In genomic region chr8:48177406-48177805, GRCm38 (mm10) we compare ENCODE assay signal across 20 mouse cellular contexts.
DNase-seq lines count a peak whose midpoint lies in the region; ATAC-seq and TF ChIP-seq lines count a peak whose summit lies in the region.
"Had no signal": no experiment of that assay in that cellular context is flagged by ENCODE, and none has a peak within 500 bp of the region (broad histone marks: within the 10 kb centered on the region; RNA-seq: fewer than 3 reads in every experiment).

No protein-coding gene starts in this region.

- no peak overlapping the region for H3K4me3 ChIP-seq in forebrain, embryonic 15.5 days
- H3K4me3 ChIP-seq in forebrain, embryonic 12.5 days (replicated peaks), result no peak overlapping the region
- H3K4me3 ChIP-seq in midbrain, postnatal 0 days (ENCODE audit: low read depth, low read length), result no peak overlapping the region
- H3K4me3 ChIP-seq in midbrain, embryonic 14.5 days (replicated peaks; ENCODE audit: low read depth, low read length), result no peak overlapping the region
- H3K4me3 ChIP-seq: embryonic facial prominence, embryonic 13.5 days; forebrain, embryonic 13.5 days; heart, embryonic 12.5 days; hindbrain, embryonic 10.5 days; hindbrain, embryonic 15.5 days had no signal

- no peak for TF ChIP-seq CTCF in midbrain, postnatal 0 days (IDR thresholded peaks at IDR 0.05)

- no peak overlapping the region for H3K4me2 ChIP-seq in forebrain, embryonic 15.5 days (replicated peaks)
- no peak overlapping the region for H3K4me2 ChIP-seq in forebrain, embryonic 12.5 days
- no peak overlapping the region for H3K4me2 ChIP-seq in midbrain, postnatal 0 days (ENCODE audit: low read depth, low read length, poor library complexity, severe bottlenecking)
- H3K4me2 ChIP-seq in midbrain, embryonic 14.5 days (ENCODE audit: low read length), result no peak overlapping the region
- H3K4me2 ChIP-seq: embryonic facial prominence, embryonic 13.5 days; forebrain, embryonic 13.5 days; heart, embryonic 12.5 days; hindbrain, embryonic 15.5 days had no signal

- H3K9me3 ChIP-seq in forebrain, embryonic 15.5 days, result no peaks in the 10 kb centered on the region
- 0 out of 2 replicates have a peak, but pooled peaks cover 4% of the 10 kb centered on the region for H3K9me3 ChIP-seq in forebrain, embryonic 12.5 days
- H3K9me3 ChIP-seq in midbrain, postnatal 0 days (ENCODE audit: low read length), result no peaks in the 10 kb centered on the region
- H3K9me3 ChIP-seq in midbrain, embryonic 14.5 days (ENCODE audit: control insufficient read depth, low read length), result no peaks in the 10 kb centered on the region
- H3K9me3 ChIP-seq: embryonic facial prominence, embryonic 13.5 days; hindbrain, embryonic 15.5 days had no signal

- peak; percentile 24 for DNase-seq in midbrain, postnatal 0 days (ENCODE audit: low spot score)
- no peak for DNase-seq in midbrain, embryonic 14.5 days
- peak; percentile 33 for DNase-seq in forelimb bud, embryonic 11.5 days (ENCODE audit: low read depth, low spot score)
- DNase-seq: adrenal gland, postnatal 14 days; cerebellum, adult 8-10 months; cerebellum, postnatal 36 days; gastrocnemius, postnatal 10 days; kidney, adult 11 months had no signal

- ATAC-seq in forebrain, embryonic 15.5 days (replicated peaks), result no peak
- ATAC-seq in forebrain, embryonic 12.5 days (ENCODE audit: low FRiP score), result no peak
- ATAC-seq in midbrain, postnatal 0 days (ENCODE audit: low FRiP score), result no peak
- no peak for ATAC-seq in midbrain, embryonic 14.5 days (ENCODE audit: low FRiP score, low TSS enrichment)
- no peak for ATAC-seq in frontal cortex, adult (ENCODE audit: low TSS enrichment)
- ATAC-seq: activated CD4-positive, CD25-positive, alpha-beta regulatory T cell, adult 4 months; forebrain, embryonic 13.5 days; inflammation-experienced regulatory T-cells, adult 6 months had no signal

- 74% methylated on average over 4 of the region's 4 CpGs for WGBS in forebrain, embryonic 15.5 days
- 82% methylated on average over 4 of the region's 4 CpGs for WGBS in forebrain, embryonic 12.5 days
- WGBS in midbrain, postnatal 0 days, result 83% methylated on average over 4 of the region's 4 CpGs
- WGBS in midbrain, embryonic 14.5 days, result 79% methylated on average over 4 of the region's 4 CpGs

- H3K36me3 ChIP-seq in forebrain, embryonic 15.5 days, result no peaks in the 10 kb centered on the region
- no peaks in the 10 kb centered on the region for H3K36me3 ChIP-seq in forebrain, embryonic 12.5 days (replicated peaks)
- H3K36me3 ChIP-seq in midbrain, postnatal 0 days (ENCODE audit: insufficient read depth, low read length), result no peaks in the 10 kb centered on the region
- no peaks in the 10 kb centered on the region for H3K36me3 ChIP-seq in midbrain, embryonic 14.5 days (ENCODE audit: control insufficient read depth, insufficient read depth, low read length)
- H3K36me3 ChIP-seq: embryonic facial prominence, embryonic 13.5 days; G1E; heart, embryonic 12.5 days; hindbrain, embryonic 15.5 days had no signal

- H3K27me3 ChIP-seq in forebrain, embryonic 15.5 days, result no peaks in the 10 kb centered on the region
- no peaks in the 10 kb centered on the region for H3K27me3 ChIP-seq in forebrain, embryonic 12.5 days
- no peaks in the 10 kb centered on the region for H3K27me3 ChIP-seq in midbrain, postnatal 0 days (ENCODE audit: insufficient read depth, low read length)
- no peaks in the 10 kb centered on the region for H3K27me3 ChIP-seq in midbrain, embryonic 14.5 days (ENCODE audit: control insufficient read depth, insufficient read depth, low read length)
- H3K27me3 ChIP-seq: CH12.LX; embryonic facial prominence, embryonic 13.5 days; forebrain, embryonic 13.5 days; heart, embryonic 12.5 days; hindbrain, embryonic 15.5 days had no signal

- H3K4me1 ChIP-seq in forebrain, embryonic 15.5 days, result peaks cover 9% of the 10 kb centered on the region; the same call in 1 of the 2 replicates
- peaks cover 17% of the 10 kb centered on the region for H3K4me1 ChIP-seq in forebrain, embryonic 12.5 days
- no peaks in the 10 kb centered on the region for H3K4me1 ChIP-seq in midbrain, postnatal 0 days (ENCODE audit: insufficient read depth, low read length)
- H3K4me1 ChIP-seq in midbrain, embryonic 14.5 days (ENCODE audit: control insufficient read depth, insufficient read depth, low read length), result no peaks in the 10 kb centered on the region
- H3K4me1 ChIP-seq: heart, embryonic 12.5 days; hindbrain, embryonic 15.5 days had no signal

- H3K27ac ChIP-seq in forebrain, embryonic 15.5 days (replicated peaks), result 0 out of 2 replicates have a peak overlapping the region, but pooled peaks have one; percentile 8
- H3K27ac ChIP-seq in forebrain, embryonic 12.5 days, result no peak overlapping the region
- H3K27ac ChIP-seq in midbrain, postnatal 0 days (ENCODE audit: low read depth, low read length), result no peak overlapping the region
- no peak overlapping the region for H3K27ac ChIP-seq in midbrain, embryonic 14.5 days (replicated peaks; ENCODE audit: low read depth, low read length)
- H3K27ac ChIP-seq: embryonic facial prominence, embryonic 13.5 days; hindbrain, embryonic 15.5 days had no signal

- H3K9ac ChIP-seq in forebrain, embryonic 15.5 days (replicated peaks), result no peak overlapping the region
- no peak overlapping the region for H3K9ac ChIP-seq in forebrain, embryonic 12.5 days
- no peak overlapping the region for H3K9ac ChIP-seq in midbrain, postnatal 0 days (replicated peaks; ENCODE audit: low read length, poor library complexity, severe bottlenecking)
- H3K9ac ChIP-seq in midbrain, embryonic 14.5 days (replicated peaks; ENCODE audit: low read length), result no peak overlapping the region
- H3K9ac ChIP-seq: embryonic facial prominence, embryonic 13.5 days; forebrain, embryonic 13.5 days; heart, embryonic 12.5 days; hindbrain, embryonic 15.5 days had no signal
